ENCODE assay signal across 11 mouse cellular contexts in the genomic region with DNA sequence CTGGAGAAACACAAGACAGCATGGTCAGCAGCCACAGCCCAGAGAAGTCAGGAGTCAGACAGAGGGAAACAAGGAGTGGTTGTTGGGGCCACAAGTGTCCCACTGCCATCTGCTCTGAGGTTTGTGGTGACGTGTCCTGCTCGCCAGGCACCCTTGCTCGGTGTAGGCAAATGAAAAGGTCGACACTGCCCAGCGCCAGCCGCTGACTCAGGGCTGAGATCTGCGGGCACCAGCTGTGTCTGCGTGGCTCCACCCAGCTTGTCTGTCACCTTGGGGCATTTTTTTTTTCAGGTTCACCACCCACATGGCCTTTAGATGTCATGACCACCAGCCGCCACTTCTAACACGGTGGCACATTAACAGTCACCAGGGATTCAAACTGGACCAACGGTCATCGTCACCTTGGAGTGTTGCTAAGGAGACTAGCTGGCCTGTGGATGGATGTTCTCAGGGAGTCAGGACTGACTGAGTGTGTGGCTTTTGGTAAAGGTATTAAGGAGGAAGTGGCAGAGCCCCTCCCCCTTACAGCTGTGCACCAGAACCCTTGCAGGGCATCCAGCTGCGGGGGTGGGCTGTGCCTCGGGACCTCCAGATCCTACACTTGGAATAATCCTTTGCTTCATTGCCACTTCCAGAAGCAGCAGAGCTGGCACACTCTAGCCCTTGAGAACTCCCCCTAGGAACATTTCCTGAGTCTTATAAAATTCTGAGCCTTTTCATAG.
DNase-seq lines count a peak whose midpoint lies in the region; ATAC-seq and TF ChIP-seq lines count a peak whose summit lies in the region.
"Had no signal": no experiment of that assay in that cellular context is flagged by ENCODE, and none has a peak within 500 bp of the region (broad histone marks: within the 10 kb centered on the region; RNA-seq: fewer than 3 reads in every experiment).

No protein-coding gene starts in this region.

- dilution Hi-C loops in CH12.LX (cut with MboI; ENCODE audit: extremely low pct_ligation_motif_present, extremely low pct_unique_long_range_greater_than_20kb, low sequenced_read_pairs), result no loop called here

- no peak overlapping the region for H3K9ac ChIP-seq in CH12.LX (ENCODE audit: insufficient read depth, low read depth)
- no peak overlapping the region for H3K9ac ChIP-seq in stomach, postnatal 0 days (ENCODE audit: low read length)
- H3K9ac ChIP-seq: embryonic facial prominence, embryonic 15.5 days had no signal

- H3K4me1 ChIP-seq in CH12.LX (ENCODE audit: control insufficient read depth in 1 of 2, insufficient read depth in 2 of 2), result peaks cover 15 to 32% of the 10 kb centered on the region in 2 experiments
- no peaks in the 10 kb centered on the region for H3K4me1 ChIP-seq in stomach, postnatal 0 days (replicated peaks; ENCODE audit: control insufficient read depth, insufficient read depth)

- TF ChIP-seq EP300 in CH12.LX (IDR thresholded peaks at IDR 0.05; ENCODE audit: low read length), result 0 out of 2 replicates have a peak, but pooled peaks have one; percentile 14
- TF ChIP-seq EP300 in stomach, postnatal 0 days (optimal IDR thresholded peaks at IDR 0.05), result no peak

- in situ Hi-C loops in CH12.LX (cut with MboI; ENCODE audit: low pct_ligation_motif_present, low pct_unique_long_range_greater_than_20kb, low sequenced_read_pairs), result no loop called here

- TF ChIP-seq RAD21 in CH12.LX (IDR thresholded peaks at IDR 0.05; ENCODE audit: low read depth, low read length), result no peak

- peak; percentile 71 to 81 for ATAC-seq in hematopoietic stem cell, adult 5-6 weeks (replicated peaks in 1 of 2; ENCODE audit: insufficient read depth in 1 of 2, low FRiP score in 2 of 2, low TSS enrichment in 1 of 2, low read depth in 1 of 2, poor library complexity in 2 of 2, severe bottlenecking in 2 of 2)
- ATAC-seq in stomach, postnatal 0 days (ENCODE audit: low FRiP score, low TSS enrichment), result no peak

- H3K36me3 ChIP-seq in CH12.LX (replicated peaks in 1 of 2; ENCODE audit: control insufficient read depth in 1 of 2, insufficient read depth in 1 of 2, low read length in 1 of 2), result no peaks in the 10 kb centered on the region
- H3K36me3 ChIP-seq in myocyte (ENCODE audit: control insufficient read depth, insufficient read depth), result no peaks in the 10 kb centered on the region
- H3K36me3 ChIP-seq in stomach, postnatal 0 days (ENCODE audit: control insufficient read depth, insufficient read depth, low read length), result no peaks in the 10 kb centered on the region
- H3K36me3 ChIP-seq: embryonic facial prominence, embryonic 15.5 days had no signal

- H3K4me2 ChIP-seq in CH12.LX (ENCODE audit: insufficient read depth, low read depth, poor library complexity, severe bottlenecking) (no peak overlapping the region), myocyte (ENCODE audit: low read depth) (no peak overlapping the region)
- no peak overlapping the region for H3K4me2 ChIP-seq in stomach, postnatal 0 days (replicated peaks; ENCODE audit: low read depth)
- H3K4me2 ChIP-seq: embryonic facial prominence, embryonic 15.5 days had no signal

- H3K4me3 ChIP-seq in CH12.LX (replicated peaks in 1 of 3; ENCODE audit: low read depth in 2 of 3, low read length in 2 of 3, poor library complexity in 1 of 3) (no peak overlapping the region), myocyte (no peak overlapping the region)
- no peak overlapping the region for H3K4me3 ChIP-seq in stomach, postnatal 0 days (ENCODE audit: low read depth, low read length)
- H3K4me3 ChIP-seq: embryonic facial prominence, embryonic 15.5 days had no signal

- no peak overlapping the region for H3K27ac ChIP-seq in CH12.LX (ENCODE audit: insufficient read depth, low read depth)
- H3K27ac ChIP-seq in stomach, postnatal 0 days (replicated peaks), result no peak overlapping the region
- H3K27ac ChIP-seq: embryonic facial prominence, embryonic 15.5 days had no signal

- TF ChIP-seq POLR2A in CH12.LX (IDR thresholded peaks at IDR 0.05; ENCODE audit: low read depth, low read length) (no peak), myocyte (IDR thresholded peaks at IDR 0.05; ENCODE audit: insufficient read length, low read depth) (no peak)

- no peaks in the 10 kb centered on the region for H3K79me2 ChIP-seq in CH12.LX (replicated peaks; ENCODE audit: control insufficient read depth, extremely low read depth, insufficient read depth, poor library complexity, severe bottlenecking)
- H3K79me2 ChIP-seq in myocyte (ENCODE audit: control insufficient read depth, insufficient read depth), result no peaks in the 10 kb centered on the region

- H3ac ChIP-seq in myocyte (ENCODE audit: control insufficient read depth, insufficient read length), result no peak overlapping the region

- H3K9me3 ChIP-seq in CH12.LX (replicated peaks; ENCODE audit: low read length), result peaks cover 3% of the 10 kb centered on the region
- H3K9me3 ChIP-seq in stomach, postnatal 0 days (ENCODE audit: control insufficient read depth, low read length), result no peaks in the 10 kb centered on the region
- H3K9me3 ChIP-seq: embryonic facial prominence, embryonic 15.5 days had no signal

- WGBS in stomach, postnatal 0 days, result 67% methylated on average over 14 of the region's 14 CpGs

- TF ChIP-seq CTCF in CH12.LX (conservative IDR thresholded peaks at IDR 0.05 in 1 of 2, IDR thresholded peaks at IDR 0.05 in 1 of 2; ENCODE audit: low read depth in 2 of 2, low read length in 2 of 2), result no peak
- TF ChIP-seq CTCF in stomach, postnatal 0 days (IDR thresholded peaks at IDR 0.05; ENCODE audit: low read depth), result no peak

- peak; percentile 67 to 80 for DNase-seq in adrenal gland, adult (ENCODE audit: inconsistent age in 2 of 2, low spot score in 1 of 2)
- DNase-seq in adrenal gland, postnatal 4 days (ENCODE audit: low spot score in 2 of 2), result no peak
- DNase-seq in CH12.LX (ENCODE audit: extremely low read depth), result peak; percentile 66
- no peak for DNase-seq in urinary bladder, postnatal 4 days (ENCODE audit: low spot score in 2 of 2)
- DNase-seq in stomach, postnatal 0 days (ENCODE audit: low spot score), result no peak
- no peak for DNase-seq in cerebellum, adult 8-10 months
- DNase-seq: liver; right cerebral cortex, postnatal 4 days had no signal

- H3K27me3 ChIP-seq in CH12.LX (replicated peaks), result no peaks in the 10 kb centered on the region
- H3K27me3 ChIP-seq in myocyte (ENCODE audit: control insufficient read depth, insufficient read depth, insufficient read length), result no peaks in the 10 kb centered on the region
- no peaks in the 10 kb centered on the region for H3K27me3 ChIP-seq in stomach, postnatal 0 days (ENCODE audit: control insufficient read depth, insufficient read depth, low read length)
- H3K27me3 ChIP-seq: embryonic facial prominence, embryonic 15.5 days had no signal

TF ChIP-seq in CH12.LX, 34 proteins besides CTCF, POLR2A, EP300 and RAD21:
- TF ChIP-seq GABPA (IDR thresholded peaks at IDR 0.05; ENCODE audit: insufficient replicate concordance, low read depth, low read length) (no peak), NELFE (IDR thresholded peaks at IDR 0.05; ENCODE audit: low read depth, low read length) (no peak), SIN3A (IDR thresholded peaks at IDR 0.05; ENCODE audit: low read length) (no peak), MAX (IDR thresholded peaks at IDR 0.05; ENCODE audit: low read length) (no peak), USF1 (IDR thresholded peaks at IDR 0.05; ENCODE audit: low read depth, low read length) (no peak), MYC (IDR thresholded peaks at IDR 0.05; ENCODE audit: low read depth, low read length) (no peak), HCFC1 (IDR thresholded peaks at IDR 0.05; ENCODE audit: low read depth, low read length) (no peak), KAT2A (IDR thresholded peaks at IDR 0.05; ENCODE audit: insufficient replicate concordance, low read length) (no peak), ZMIZ1 (IDR thresholded peaks at IDR 0.05; ENCODE audit: low read depth, low read length) (no peak), ZNF384 (IDR thresholded peaks at IDR 0.05; ENCODE audit: low read depth, low read length) (peak; percentile 64), TCF12 (IDR thresholded peaks at IDR 0.05; ENCODE audit: low read depth, low read length) (peak; percentile 51; the same call in 1 of the 2 replicates), JUND (conservative IDR thresholded peaks at IDR 0.05; ENCODE audit: low read depth, low read length) (no peak), IRF4 (IDR thresholded peaks at IDR 0.05; ENCODE audit: low read depth, low read length) (no peak)

TF ChIP-seq in myocyte, 11 proteins besides CTCF, POLR2A, EP300 and RAD21:
- no peak for TF ChIP-seq SRF (IDR thresholded peaks at IDR 0.05; ENCODE audit: control insufficient read depth, insufficient read length, low read depth)
- TF ChIP-seq CEBPB (IDR thresholded peaks at IDR 0.05; ENCODE audit: insufficient read depth, poor library complexity, severe bottlenecking), result no peak
- no peak for TF ChIP-seq POLR2AphosphoS2 (IDR thresholded peaks at IDR 0.05; ENCODE audit: insufficient read length, low read depth)
- no peak for TF ChIP-seq REST (IDR thresholded peaks at IDR 0.05; ENCODE audit: insufficient read depth, insufficient read length)
- peak; percentile 57 to 95 (median 87) for TF ChIP-seq MYOG (IDR thresholded peaks at IDR 0.05; ENCODE audit: control insufficient read depth in 1 of 3, insufficient read depth in 1 of 3, insufficient read length in 2 of 3, low read depth in 2 of 3)
- TF ChIP-seq USF1 (IDR thresholded peaks at IDR 0.05; ENCODE audit: low read depth), result no peak
- peak; percentile 24 for TF ChIP-seq TCF3 (IDR thresholded peaks at IDR 0.05; ENCODE audit: insufficient read length, low read depth)
- peak in 2 of 3 experiments; percentile 75 to 88 for TF ChIP-seq MYOD1 (IDR thresholded peaks at IDR 0.05; ENCODE audit: control insufficient read depth in 1 of 3, insufficient read length in 2 of 3, low read depth in 2 of 3)
- TF ChIP-seq MAX (IDR thresholded peaks at IDR 0.05; ENCODE audit: low read depth), result no peak
- peak; percentile 0 for TF ChIP-seq TCF12 (IDR thresholded peaks at IDR 0.05; ENCODE audit: insufficient read depth, poor library complexity, severe bottlenecking)
- no peak for TF ChIP-seq E2F4 (IDR thresholded peaks at IDR 0.05; ENCODE audit: insufficient read depth)

Comparison
In these comparisons a context has a peak if more than half of its experiments do, and no peak if none do; other contexts are left out.
1. DNase-seq: peak in adrenal gland, adult (2 of 2) and CH12.LX (single experiment); none in adrenal gland, postnatal 4 days (0 of 2), urinary bladder, postnatal 4 days (0 of 2), stomach, postnatal 0 days (single experiment) and cerebellum, adult 8-10 months (single experiment).